Mouse (Mus musculus) hindbrain, postnatal 0 days (tissue): ENCODE results near the gene Lig4. TPM values are rescaled to one million over a fixed set of nuclear protein-coding genes. Genes with fewer than 3 reads are reported as not detected.
A peak's percentile ranks its signal among the peaks of the same experiment; 100 is the strongest.

Source experiments
- ATAC-seq: fragments of 200-750 bp; cut with Nextera tagmentation; 2 replicates; pipeline ENCODE4 v1.8.0; 2017; ENCODE audit warnings: mild to moderate bottlenecking, moderate TSS enrichment, moderate library complexity
- DNase-seq: peaks from one replicate; pipeline ENCODE4 v3.0.0-alpha.2; 2015; ENCODE audit warnings: low spot score
- H3K27ac ChIP-seq: fragments of 300-500 bp; sonication (generic); 2 replicates; pipeline ENCODE4 v1.5.1; 2014; ENCODE audit warnings: mild to moderate bottlenecking
- H3K27me3 ChIP-seq: fragments of 300-500 bp; sonication (generic); 2 replicates; pipeline ENCODE4 v1.6.1; 2014; ENCODE audit warnings: low read length, mixed read lengths; ENCODE audit not compliant: insufficient read depth
- H3K36me3 ChIP-seq: fragments of 300-500 bp; sonication (generic); 2 replicates; pipeline ENCODE4 v1.6.1; 2014; ENCODE audit warnings: low read length, mixed read lengths; ENCODE audit not compliant: insufficient read depth
- H3K4me1 ChIP-seq: fragments of 300-500 bp; sonication (generic); 2 replicates; pipeline ENCODE4 v1.6.1; 2014; ENCODE audit warnings: antibody characterized with exemption, low read length, mixed read lengths; ENCODE audit not compliant: insufficient read depth
- H3K4me2 ChIP-seq: fragments of 300-500 bp; sonication (generic); 2 replicates; pipeline ENCODE4 v1.6.1; 2014; ENCODE audit warnings: low read depth, mild to moderate bottlenecking, low read length, moderate library complexity, mixed read lengths
- H3K4me3 ChIP-seq: fragments of 300-500 bp; sonication (generic); 2 replicates; pipeline ENCODE4 v1.5.1; 2014; ENCODE audit warnings: low read length
- H3K9ac ChIP-seq: fragments of 300-500 bp; sonication (generic); replicated peaks from 2 replicates; pipeline ENCODE4 v1.6.1; 2014; ENCODE audit warnings: mild to moderate bottlenecking, low read length, moderate library complexity, mixed read lengths
- H3K9me3 ChIP-seq: fragments of 300-500 bp; sonication (generic); 2 replicates; pipeline ENCODE4 v1.6.1; 2016; ENCODE audit warnings: low read length, mixed read lengths
- CTCF ChIP-seq: IDR thresholded peaks from 2 replicates; pipeline ENCODE4 v1.5.1; 2016; ENCODE audit warnings: antibody characterized with exemption, control low read depth, low read depth
- WGBS: fragments of 180-500 bp; shearing (Covaris S2); extraction: QIAGEN DNeasy Blood & Tissue Kit; methylation state at CpG from one replicate; pipeline ENCODE4 v1.1.7; 2014; 5-methylcytosine and 5-hydroxymethylcytosine counted together
- polyA plus RNA-seq: library from polyadenylated mRNA; unstranded; fragments of >200 nt; fragmentation: Nextera tagmentation; extraction: Ambion mirVana; gene quantifications from 2 replicates; pipeline ENCODE4 v1.2.1, GENCODE M21; 2015
- total RNA-seq: library from RNA; depleted of rRNA; stranded (reverse); fragments of >200 nt; gene quantifications from 2 replicates; pipeline ENCODE4 v1.2.3, GENCODE M21; 2014

Lig4 gene
- total and polyA plus RNA-seq, 2 experiments from 2014 or later = 4.0 to 6.1 TPM

- Histone ChIP-seq H3K36me3 (no peaks in the 10 kb centered on the region), H3K4me3 (no peak overlapping the region), H3K27ac (no peak overlapping the region), H3K4me1 (0 out of 2 replicates have a peak, but pooled peaks cover 10% of the 10 kb centered on the region), H3K4me2 (no peak overlapping the region), H3K27me3 (no peaks in the 10 kb centered on the region), H3K9ac (no peak overlapping the region), H3K9me3 (no peaks in the 10 kb centered on the region)
- DNase-seq (no peak), ATAC-seq (no peak)
- WGBS = 72% methylated on average over 7 of the region's 7 CpGs
- TF ChIP-seq CTCF = no peak
Observed at GRCm38 (mm10) chr8:10004115-10004514, 26.6 kb upstream of the Lig4 start.

DNA sequence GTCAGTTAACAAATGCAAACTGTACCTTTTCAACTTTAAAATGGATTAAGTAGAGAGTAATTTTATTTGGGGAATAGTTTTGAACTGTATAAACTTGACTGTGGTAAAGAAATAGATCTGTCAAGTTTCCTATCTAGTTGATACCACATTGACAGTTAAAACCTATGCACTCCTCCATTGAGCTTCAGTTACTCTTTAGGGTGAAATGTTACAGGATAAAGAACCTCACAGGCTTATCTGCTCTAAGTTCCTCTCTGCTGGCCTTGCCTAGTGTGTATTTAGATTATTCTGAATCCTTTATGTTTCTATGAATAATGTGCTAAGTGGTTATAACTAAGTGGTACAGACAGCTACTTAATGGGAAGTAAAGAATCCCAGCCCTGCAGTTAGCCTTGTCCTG lies 2.7 kb upstream of the Lig4 start:
- H3K4me3 ChIP-seq = no peak overlapping the region
- H3K27ac ChIP-seq = no peak overlapping the region
- TF ChIP-seq CTCF = no peak
- H3K27me3 ChIP-seq = no peaks in the 10 kb centered on the region
- H3K4me1 ChIP-seq = peaks cover 10% of the 10 kb centered on the region
- no peaks in the 10 kb centered on the region for H3K36me3 ChIP-seq
- ATAC-seq (no peak), DNase-seq (no peak)
- no peak overlapping the region for H3K4me2 ChIP-seq
- H3K9me3 ChIP-seq = no peaks in the 10 kb centered on the region
- H3K9ac ChIP-seq = no peak overlapping the region

DNA sequence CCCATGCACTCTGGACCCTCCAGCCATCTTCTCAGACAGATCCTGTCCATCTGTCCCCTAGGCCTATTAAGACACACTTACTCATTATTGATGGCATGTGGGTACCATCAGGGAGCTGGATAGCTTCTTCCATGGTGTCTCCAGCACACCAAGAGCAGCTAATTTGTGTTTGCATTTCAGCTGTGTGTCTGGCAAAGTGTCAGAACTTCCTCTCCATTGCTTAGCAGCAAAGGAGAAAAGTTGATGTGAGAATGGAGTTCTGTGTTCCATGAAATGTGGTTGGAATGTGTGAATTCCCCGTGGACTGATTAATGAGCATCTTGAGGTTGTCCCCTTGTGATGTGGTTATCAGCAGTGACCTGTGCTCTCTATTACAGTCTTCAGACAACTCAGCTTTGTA lies 2.3 kb upstream of the Lig4 start:
- no peak for TF ChIP-seq CTCF
- no peaks in the 10 kb centered on the region for H3K9me3 ChIP-seq
- H3K36me3 ChIP-seq = no peaks in the 10 kb centered on the region
- H3K4me1 ChIP-seq = peaks cover 13% of the 10 kb centered on the region
- H3K4me3 ChIP-seq = no peak overlapping the region
- DNase-seq (no peak), ATAC-seq (no peak)
- 63% methylated on average over 1 of the region's 1 CpGs for WGBS
- H3K4me2 ChIP-seq = no peak overlapping the region
- H3K9ac ChIP-seq = no peak overlapping the region
- H3K27ac ChIP-seq = no peak overlapping the region
- no peaks in the 10 kb centered on the region for H3K27me3 ChIP-seq

DNA sequence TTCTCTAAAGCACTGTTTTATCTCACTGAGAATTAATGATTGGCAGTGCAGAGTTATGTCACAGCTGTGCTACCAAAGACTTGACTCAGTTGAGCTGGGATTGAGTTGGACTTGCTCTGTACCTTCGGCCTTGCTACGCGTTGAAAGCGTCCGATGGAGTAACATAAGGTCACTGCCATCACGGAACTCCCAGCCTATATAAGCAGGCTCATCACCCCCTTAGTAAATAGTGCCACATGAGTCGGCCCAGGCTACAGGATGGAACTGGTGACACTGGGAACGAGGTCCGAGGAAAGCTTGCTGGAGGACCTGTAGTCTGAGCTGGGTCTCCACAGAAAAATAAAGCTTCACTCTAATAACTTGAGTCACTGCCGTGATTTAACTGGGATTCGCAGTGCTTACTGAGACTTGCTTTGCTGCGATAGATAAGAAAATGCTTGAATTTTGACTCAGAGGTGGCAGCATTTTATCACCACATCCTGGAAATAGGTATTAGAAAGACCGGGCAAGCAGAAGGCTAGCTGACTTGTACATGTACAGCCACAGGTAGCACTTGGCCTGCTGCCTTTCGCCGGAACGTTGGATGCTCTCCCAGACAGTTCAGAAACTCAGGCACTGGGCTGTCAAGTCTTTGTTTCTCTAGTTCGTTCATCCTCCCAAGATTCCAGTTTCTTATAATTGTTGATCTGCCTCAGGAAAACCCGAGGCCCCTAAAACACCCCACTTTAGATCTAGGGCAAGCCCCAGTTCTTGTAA lies 1.2 kb upstream of the Lig4 start:
- no peaks in the 10 kb centered on the region; the same call in 1 of the 2 replicates for H3K36me3 ChIP-seq
- no peak for TF ChIP-seq CTCF
- DNase-seq (no peak), ATAC-seq (no peak)
- no peaks in the 10 kb centered on the region for H3K9me3 ChIP-seq
- H3K27me3 ChIP-seq = no peaks in the 10 kb centered on the region
- H3K4me1 ChIP-seq = peaks cover 13% of the 10 kb centered on the region
- H3K9ac ChIP-seq = peak overlapping the region; percentile 95
- peak overlapping the region; percentile 79 for H3K4me2 ChIP-seq
- H3K4me3 ChIP-seq = peak overlapping the region; percentile 96
- no peak overlapping the region for H3K27ac ChIP-seq
- 52% methylated on average over 18 of the region's 18 CpGs for WGBS

DNA sequence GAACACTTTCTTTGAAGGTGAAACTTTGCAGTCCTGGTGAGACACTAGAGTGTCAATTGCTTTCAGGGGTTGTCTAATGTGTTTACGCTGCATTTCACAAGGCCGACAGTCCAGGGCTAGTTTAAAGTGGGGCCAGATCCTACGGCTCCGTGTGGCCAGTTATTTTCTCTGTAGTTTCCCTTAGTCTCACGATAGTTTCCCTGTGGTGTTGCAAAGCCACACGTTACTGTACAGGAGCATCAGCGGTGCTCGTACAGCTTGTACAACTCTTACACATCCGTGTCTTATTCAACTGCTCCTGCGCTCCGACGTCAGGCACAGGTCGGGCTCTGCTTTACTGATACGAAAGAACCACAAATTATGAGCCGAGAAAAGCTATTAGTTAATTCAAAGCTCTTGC lies 470 bp downstream of the Lig4 start:
- WGBS = 46% methylated on average over 15 of the region's 15 CpGs
- H3K27me3 ChIP-seq = no peaks in the 10 kb centered on the region
- peak overlapping the region; percentile 79 for H3K4me2 ChIP-seq
- H3K9ac ChIP-seq = peak overlapping the region; percentile 95; the same call in 1 of the 2 replicates
- peaks cover 13% of the 10 kb centered on the region for H3K4me1 ChIP-seq
- H3K9me3 ChIP-seq = no peaks in the 10 kb centered on the region
- ATAC-seq (no peak), DNase-seq (no peak)
- no peak for TF ChIP-seq CTCF
- peak overlapping the region; percentile 96 for H3K4me3 ChIP-seq
- H3K27ac ChIP-seq = 0 out of 2 replicates have a peak overlapping the region, but pooled peaks have one; percentile 87
- peaks cover 16% of the 10 kb centered on the region; the same call in 1 of the 2 replicates for H3K36me3 ChIP-seq

DNA sequence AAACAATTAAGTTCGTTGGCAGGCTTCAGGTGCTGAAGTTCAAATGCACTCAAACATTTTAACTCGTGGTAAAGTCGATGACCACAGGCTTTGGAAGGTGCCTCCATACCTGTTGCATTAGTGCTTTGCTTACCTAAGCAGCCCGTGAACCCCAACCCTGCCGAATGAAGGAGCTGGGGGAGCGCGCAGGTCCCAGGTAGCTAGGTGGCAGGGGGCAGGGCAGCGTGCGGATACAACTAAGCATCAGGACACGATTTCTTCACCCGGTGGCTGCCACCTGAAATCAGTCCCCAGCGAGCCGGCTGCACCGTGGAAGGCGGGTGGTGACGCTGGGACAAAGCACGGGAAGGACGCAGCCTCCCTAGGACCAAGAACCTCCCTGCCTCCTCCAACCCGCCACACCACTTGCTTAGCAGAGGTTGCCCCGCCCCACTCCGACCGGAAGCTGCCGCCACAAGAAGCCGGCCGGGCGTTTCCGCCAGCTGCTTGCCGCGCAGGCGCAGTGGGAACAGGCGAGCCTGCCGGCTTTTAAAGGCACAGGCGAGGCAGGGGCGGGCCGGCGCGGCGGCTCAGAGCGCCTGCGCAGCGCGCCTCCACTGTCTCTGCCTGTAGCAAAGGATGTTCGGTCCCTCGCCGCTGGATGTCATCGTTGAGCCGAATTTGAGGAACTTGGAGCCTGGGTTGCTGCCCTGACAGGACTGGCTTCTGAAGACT lies 1.4 kb downstream of the Lig4 start:
- Histone ChIP-seq H3K4me2 (peak overlapping the region; percentile 82), H3K27me3 (no peaks in the 10 kb centered on the region), H3K27ac (no peak overlapping the region), H3K36me3 (peaks cover 25% of the 10 kb centered on the region), H3K4me3 (peak overlapping the region; percentile 64), H3K9ac (peak overlapping the region; percentile 61), H3K9me3 (no peaks in the 10 kb centered on the region), H3K4me1 (peaks cover 13% of the 10 kb centered on the region)
- WGBS = 1% methylated on average over 47 of the region's 47 CpGs
- ATAC-seq = peak; percentile 96
- TF ChIP-seq CTCF = peak; percentile 67
- DNase-seq = peak; percentile 99

DNA sequence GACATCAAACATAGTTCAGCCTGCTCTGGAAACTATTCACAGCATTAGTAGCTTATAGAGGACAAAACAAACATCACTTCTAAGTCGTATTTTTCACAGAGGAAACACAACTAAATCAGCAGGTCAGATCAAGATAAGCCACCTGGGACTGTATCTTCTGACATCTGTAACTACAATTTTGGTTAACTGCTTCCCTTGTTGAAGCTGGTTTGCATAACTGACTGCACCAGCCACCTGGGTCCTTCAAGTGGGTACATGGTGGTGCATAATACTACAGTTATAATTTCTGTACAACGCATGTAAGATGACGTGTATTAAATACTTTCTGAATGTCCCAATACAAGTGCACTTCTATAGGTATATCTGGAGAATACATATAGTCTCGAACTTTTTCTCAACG lies 2.2 kb downstream of the Lig4 start:
- 53% methylated on average over 5 of the region's 5 CpGs for WGBS
- no peak for DNase-seq
- Histone ChIP-seq H3K27ac (no peak overlapping the region), H3K36me3 (peaks cover 25% of the 10 kb centered on the region), H3K4me1 (peaks cover 13% of the 10 kb centered on the region), H3K4me3 (peak overlapping the region; percentile 64), H3K27me3 (no peaks in the 10 kb centered on the region), H3K9me3 (no peaks in the 10 kb centered on the region), H3K4me2 (peak overlapping the region; percentile 82), H3K9ac (peak overlapping the region; percentile 61; the same call in 1 of the 2 replicates)
- TF ChIP-seq CTCF = no peak
- no peak for ATAC-seq
